Mouse (Mus musculus) embryonic facial prominence, embryonic 10.5 days (tissue): ENCODE data around the gene Rbm17. TPM values are rescaled to one million over a fixed set of nuclear protein-coding genes. Genes with fewer than 3 reads are reported as not detected.
"Not testable (repeated sequence)": the region's sequence is repeated elsewhere in the genome, so short reads cannot be mapped to it uniquely, and the experiment has no call there.

Source experiments
- DNase-seq: peaks from one replicate; pipeline ENCODE4 v3.0.0-alpha.2; 2017; ENCODE audit warnings: low spot score
- H3K27ac ChIP-seq: fragments of 300-500 bp; sonication (generic); replicated peaks from 2 replicates; pipeline ENCODE4 v1.5.1; 2016; ENCODE audit warnings: mild to moderate bottlenecking
- H3K27me3 ChIP-seq: fragments of 300-500 bp; sonication (generic); replicated peaks from 2 replicates; pipeline ENCODE4 v1.6.1; 2016; ENCODE audit warnings: low read depth, mild to moderate bottlenecking; ENCODE audit not compliant: poor library complexity, severe bottlenecking
- H3K36me3 ChIP-seq: fragments of 300-500 bp; sonication (generic); replicated peaks from 2 replicates; pipeline ENCODE4 v1.6.1; 2016; ENCODE audit warnings: mild to moderate bottlenecking, moderate library complexity
- H3K4me1 ChIP-seq: fragments of 300-500 bp; sonication (generic); 2 replicates; pipeline ENCODE4 v1.6.1; 2016
- H3K4me3 ChIP-seq: fragments of 300-500 bp; sonication (generic); 2 replicates; pipeline ENCODE4 v1.5.1; 2016; ENCODE audit warnings: mild to moderate bottlenecking, moderate library complexity
- H3K9me3 ChIP-seq: fragments of 300-500 bp; sonication (generic); 2 replicates; pipeline ENCODE4 v1.6.1; 2016; ENCODE audit warnings: mild to moderate bottlenecking
- WGBS: fragments of 180-500 bp; shearing (Covaris S2); methylation state at CpG from one replicate; pipeline ENCODE4 v1.1.7; 2016; 5-methylcytosine and 5-hydroxymethylcytosine counted together
- polyA plus RNA-seq: library from polyadenylated mRNA; unstranded; fragments of >200 nt; fragmentation: Nextera tagmentation; extraction: Ambion mirVana; gene quantifications from 2 replicates; pipeline ENCODE4 v1.2.1, GENCODE M21; 2016

The Rbm17 gene
- polyA plus RNA-seq, 1 experiment from 2014 or later = 201 TPM

- 85% methylated on average over 2 of the region's 2 CpGs for WGBS
- H3K4me3 ChIP-seq = no peak overlapping the region
- H3K4me1 ChIP-seq = no peaks in the 10 kb centered on the region
- no peak overlapping the region for H3K27ac ChIP-seq
- H3K36me3 ChIP-seq = no peaks in the 10 kb centered on the region
- DNase-seq = no peak
- no peaks in the 10 kb centered on the region for H3K27me3 ChIP-seq
- H3K9me3 ChIP-seq = no peaks in the 10 kb centered on the region
These were observed 19.8 kb upstream of the Rbm17 start for GRCm38 (mm10) chr2:11623726-11624125.

DNA sequence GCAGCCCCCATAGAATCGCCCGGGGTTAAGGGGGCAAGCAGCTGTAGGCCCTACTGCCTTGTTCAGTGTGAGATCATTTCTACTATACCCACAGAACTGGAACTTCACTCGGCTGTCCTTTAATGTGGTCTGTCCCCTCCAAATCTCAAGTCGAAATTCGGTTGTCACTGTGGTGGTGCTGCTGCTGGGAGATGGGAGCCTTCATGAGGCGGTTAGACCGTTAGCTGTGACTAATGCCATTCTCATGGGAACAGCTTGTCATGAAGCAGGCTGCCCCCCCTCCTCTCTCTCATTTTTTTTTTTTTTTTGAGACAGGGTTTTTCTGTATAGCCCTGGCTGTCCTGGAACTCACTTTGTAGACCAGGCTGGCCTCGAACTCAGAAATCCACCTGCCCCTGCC, 19.2 kb upstream of the Rbm17 start:
- Histone ChIP-seq H3K9me3 (no peaks in the 10 kb centered on the region), H3K27me3 (no peaks in the 10 kb centered on the region), H3K36me3 (no peaks in the 10 kb centered on the region), H3K4me3 (no peak overlapping the region), H3K27ac (no peak overlapping the region), H3K4me1 (no peaks in the 10 kb centered on the region)
- WGBS = 88% methylated on average over 8 of the region's 8 CpGs
- DNase-seq = no peak

GRCm38 (mm10) chr2:11619598-11619997, 15.6 kb upstream of the Rbm17 start:
- H3K4me1 ChIP-seq = no peaks in the 10 kb centered on the region
- H3K36me3 ChIP-seq = no peaks in the 10 kb centered on the region
- H3K4me3 ChIP-seq = no peak overlapping the region
- WGBS = 78% methylated on average over 2 of the region's 2 CpGs
- peaks cover 7% of the 10 kb centered on the region for H3K9me3 ChIP-seq
- no peaks in the 10 kb centered on the region for H3K27me3 ChIP-seq
- H3K27ac ChIP-seq = no peak overlapping the region
- no peak for DNase-seq

DNA sequence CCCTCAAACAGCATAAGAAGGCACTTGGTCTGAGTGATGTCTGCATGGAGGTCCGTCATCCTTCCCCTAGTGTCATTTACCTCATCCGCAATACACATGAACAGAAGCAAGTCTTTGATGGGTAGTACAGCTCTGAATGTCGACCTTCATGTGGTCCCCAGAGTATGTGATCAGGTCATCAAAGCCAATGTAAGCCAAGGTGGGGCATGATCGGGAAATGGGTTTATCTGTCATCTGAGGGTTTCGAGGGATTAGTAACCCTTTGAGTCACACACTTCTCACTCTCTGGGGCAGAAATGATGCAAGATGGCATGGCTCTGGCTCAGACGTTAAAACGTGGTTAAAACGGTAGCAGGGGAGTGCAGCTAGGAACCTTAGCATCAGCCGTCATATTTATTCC, 12.9 kb upstream of the Rbm17 start:
- 90% methylated on average over 9 of the region's 9 CpGs for WGBS

DNA sequence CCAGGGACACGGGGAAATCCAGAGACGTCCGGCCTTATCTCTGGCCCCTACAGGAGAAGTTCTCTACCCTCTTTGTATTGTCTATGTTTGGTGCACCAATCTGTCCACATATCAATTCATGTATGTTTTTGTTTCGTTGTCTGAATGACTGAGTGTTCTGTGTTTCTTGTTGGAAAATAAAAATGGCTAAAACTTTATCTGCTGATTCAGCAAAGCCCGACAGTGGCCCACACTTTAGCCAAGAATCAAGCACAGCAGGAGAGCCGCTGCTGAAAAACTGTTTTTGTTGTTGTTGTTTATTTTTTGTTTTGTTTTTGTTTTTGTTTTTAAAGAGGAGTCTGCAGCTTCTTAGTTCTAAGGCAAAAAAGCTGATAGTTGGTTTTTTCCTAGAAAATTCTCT, 9.0 kb upstream of the Rbm17 start:
- H3K4me1 ChIP-seq, H3K27me3 ChIP-seq, H3K4me3 ChIP-seq, H3K27ac ChIP-seq, DNase-seq, H3K9me3 ChIP-seq, H3K36me3 ChIP-seq: not testable (repeated sequence)
- WGBS = 87% methylated on average over 6 of the region's 6 CpGs

More for the DNA sequence above, 12.9 kb upstream of the Rbm17 start:
- H3K4me3 ChIP-seq = no peak overlapping the region
- DNase-seq = no peak
- no peak overlapping the region for H3K27ac ChIP-seq
- no peaks in the 10 kb centered on the region for H3K27me3 ChIP-seq
- no peaks in the 10 kb centered on the region for H3K4me1 ChIP-seq
- H3K9me3 ChIP-seq = peaks cover 7% of the 10 kb centered on the region
- H3K36me3 ChIP-seq = no peaks in the 10 kb centered on the region

DNA sequence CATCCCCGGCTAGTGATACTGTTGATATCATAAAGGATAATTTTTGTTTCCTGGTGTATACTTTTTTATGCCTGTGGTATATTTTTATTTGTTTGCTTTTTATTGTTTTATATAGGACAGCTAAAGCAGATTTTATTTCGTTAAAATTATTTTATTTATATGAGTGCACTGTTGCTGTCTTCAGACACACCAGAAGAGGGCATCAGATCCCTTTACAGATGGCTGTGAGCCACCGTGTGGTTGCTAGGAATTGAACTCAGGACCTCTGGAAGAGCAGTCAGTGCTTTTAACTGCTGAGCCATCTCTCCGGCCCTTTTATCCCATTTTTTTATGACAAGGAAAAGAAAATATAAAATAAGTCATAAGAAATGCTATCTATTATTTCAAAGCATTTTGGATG, 2.8 kb upstream of the Rbm17 start:
- H3K9me3 ChIP-seq, H3K27ac ChIP-seq, H3K27me3 ChIP-seq, DNase-seq, H3K4me1 ChIP-seq, H3K4me3 ChIP-seq, H3K36me3 ChIP-seq: not testable (repeated sequence)
- WGBS = 80% methylated on average over 4 of the region's 4 CpGs

DNA sequence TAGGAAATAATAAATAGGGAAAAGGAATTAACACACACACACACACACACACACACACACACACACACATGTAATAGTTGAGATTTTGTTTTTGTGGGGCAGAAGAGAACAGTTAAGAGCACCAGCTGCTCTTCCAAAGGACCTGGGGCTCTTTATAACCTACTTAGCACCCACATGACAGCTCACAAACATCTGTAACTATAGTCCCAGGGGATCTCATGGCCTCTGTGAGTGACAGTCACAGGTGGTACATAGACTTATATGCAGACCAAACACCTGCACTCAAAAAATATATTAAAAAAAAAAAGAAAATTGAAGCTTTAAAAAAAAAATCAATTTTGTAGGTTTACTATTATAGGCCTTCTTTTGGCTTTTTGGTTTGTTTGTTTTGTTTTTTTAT, 958 bp upstream of the Rbm17 start:
- no peak for DNase-seq
- H3K4me3 ChIP-seq = no peak overlapping the region
- no peaks in the 10 kb centered on the region for H3K27me3 ChIP-seq
- H3K36me3 ChIP-seq = peaks cover 13% of the 10 kb centered on the region
- no peaks in the 10 kb centered on the region for H3K9me3 ChIP-seq
- H3K4me1 ChIP-seq = peaks cover 9% of the 10 kb centered on the region
- no peak overlapping the region for H3K27ac ChIP-seq

DNA sequence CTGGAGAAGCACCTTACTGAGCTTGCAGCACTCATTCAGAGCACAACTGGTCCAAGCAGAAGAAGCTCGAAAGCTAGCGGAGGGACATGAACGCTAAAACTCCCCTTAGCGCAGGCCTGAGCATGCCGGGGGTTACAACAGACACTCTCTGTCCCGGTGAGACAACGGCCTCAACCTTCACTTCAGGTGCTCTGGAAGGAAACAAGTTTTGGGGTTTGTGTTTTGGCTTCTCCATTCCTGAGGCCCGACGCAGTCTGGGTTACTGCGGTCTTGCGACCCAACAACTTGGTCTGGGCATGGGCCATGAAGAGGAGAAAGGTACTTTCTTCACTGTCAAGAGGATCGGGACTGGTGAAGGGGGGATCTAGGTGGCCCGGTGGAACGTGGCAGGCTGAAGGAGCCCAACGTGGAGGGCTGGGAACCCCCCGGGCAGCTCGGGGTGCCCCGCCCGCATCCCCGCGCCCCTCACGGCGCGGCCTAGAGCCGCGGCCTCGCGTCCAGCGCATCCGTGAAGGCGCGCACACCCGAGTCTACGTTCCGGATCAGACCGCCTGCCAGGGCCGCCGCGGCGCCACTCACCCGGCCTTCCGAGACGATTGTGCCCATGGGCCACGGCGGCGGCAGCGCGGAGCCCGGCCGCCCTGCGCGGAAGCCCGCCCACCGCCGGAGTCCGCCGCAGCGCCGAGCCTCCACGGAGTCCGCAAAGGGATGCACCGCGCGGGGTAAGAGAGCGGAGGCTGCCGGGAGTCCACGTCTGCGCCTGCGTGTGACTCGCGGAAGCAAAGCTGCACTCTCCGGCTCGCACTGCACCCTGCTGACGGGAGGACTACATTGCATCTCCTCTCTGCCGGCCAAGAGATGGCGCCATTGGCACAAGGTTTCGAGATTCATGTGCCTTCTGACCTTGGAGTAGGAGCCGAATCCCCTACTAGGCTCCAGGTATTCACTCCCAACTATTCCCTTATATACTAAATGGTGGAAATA, 1.2 kb downstream of the Rbm17 start:
- peak overlapping the region; percentile 97 for H3K27ac ChIP-seq
- H3K4me3 ChIP-seq = peak overlapping the region; percentile 97
- H3K36me3 ChIP-seq = peaks cover 34% of the 10 kb centered on the region
- H3K4me1 ChIP-seq = peaks cover 9% of the 10 kb centered on the region
- peak; percentile 95 for DNase-seq
- no peaks in the 10 kb centered on the region for H3K9me3 ChIP-seq
- H3K27me3 ChIP-seq = no peaks in the 10 kb centered on the region
- under 1% methylated on average over 78 of the region's 78 CpGs for WGBS

- Histone ChIP-seq H3K27me3 (no peaks in the 10 kb centered on the region), H3K36me3 (peaks cover 44% of the 10 kb centered on the region), H3K9me3 (no peaks in the 10 kb centered on the region), H3K4me3 (peak overlapping the region; percentile 97), H3K4me1 (peaks cover 9% of the 10 kb centered on the region), H3K27ac (peak overlapping the region; percentile 97; the same call in 1 of the 2 replicates)
- DNase-seq = no peak
- WGBS = 85% methylated on average over 6 of the region's 6 CpGs
These were observed 2.2 kb downstream of the Rbm17 start for GRCm38 (mm10) chr2:11601795-11602194.

- Histone ChIP-seq H3K36me3 (peaks cover 77% of the 10 kb centered on the region), H3K27me3 (no peaks in the 10 kb centered on the region), H3K27ac (no peak overlapping the region), H3K4me1 (peaks cover 9% of the 10 kb centered on the region), H3K4me3 (no peak overlapping the region), H3K9me3 (no peaks in the 10 kb centered on the region)
- no peak for DNase-seq
- 97% methylated on average over 7 of the region's 7 CpGs for WGBS
These were observed 6.0 kb downstream of the Rbm17 start for GRCm38 (mm10) chr2:11597906-11598305.

- DNase-seq = no peak
- no peak overlapping the region for H3K4me3 ChIP-seq
- H3K27ac ChIP-seq = no peak overlapping the region
- H3K9me3 ChIP-seq = no peaks in the 10 kb centered on the region
- 91% methylated on average over 2 of the region's 2 CpGs for WGBS
- no peaks in the 10 kb centered on the region for H3K27me3 ChIP-seq
- H3K36me3 ChIP-seq = peaks cover 89% of the 10 kb centered on the region
- H3K4me1 ChIP-seq = peaks cover 3% of the 10 kb centered on the region
These were observed 7.3 kb downstream of the Rbm17 start for GRCm38 (mm10) chr2:11596690-11597089.

GRCm38 (mm10) chr2:11587996-11588395, 16.0 kb downstream of the Rbm17 start:
- Histone ChIP-seq H3K9me3 (no peaks in the 10 kb centered on the region), H3K4me1 (no peaks in the 10 kb centered on the region), H3K4me3 (no peak overlapping the region), H3K27me3 (no peaks in the 10 kb centered on the region), H3K36me3 (peaks cover 100% of the 10 kb centered on the region), H3K27ac (no peak overlapping the region)
- DNase-seq = no peak
- WGBS = 91% methylated on average over 4 of the region's 4 CpGs

- no peak overlapping the region for H3K27ac ChIP-seq
- 93% methylated on average over 4 of the region's 4 CpGs for WGBS
- no peaks in the 10 kb centered on the region for H3K27me3 ChIP-seq
- no peaks in the 10 kb centered on the region for H3K4me1 ChIP-seq
- no peak overlapping the region for H3K4me3 ChIP-seq
- H3K36me3 ChIP-seq = peaks cover 31% of the 10 kb centered on the region
- H3K9me3 ChIP-seq = peaks cover 7% of the 10 kb centered on the region; the same call in 1 of the 2 replicates
- DNase-seq = no peak
These were observed 24.6 kb downstream of the Rbm17 start for GRCm38 (mm10) chr2:11579399-11579798.
